Mouse (Mus musculus): ENCODE results near the gene Cysrt1. TPM values are rescaled to one million over a fixed set of nuclear protein-coding genes. Genes with fewer than 3 reads are reported as not detected.

The Cysrt1 gene
- polyA plus RNA-seq, 1 experiment from 2014 or later, result 0.59 TPM

- Histone ChIP-seq H3K4me3 (replicated peaks; ENCODE audit: low read length) (no peak overlapping the region), H3K27me3 (ENCODE audit: control insufficient read depth, insufficient read depth, low read length) (0 out of 2 replicates have a peak, but pooled peaks cover 6% of the 10 kb centered on the region), H3K4me2 (replicated peaks) (peak overlapping the region; percentile 100), H3K9me3 (ENCODE audit: control insufficient read depth, low read length) (no peaks in the 10 kb centered on the region), H3K9ac (0 out of 2 replicates have a peak overlapping the region, but pooled peaks have one; percentile 44), H3K4me1 (replicated peaks; ENCODE audit: control insufficient read depth, insufficient read depth, low read length) (peaks cover 54% of the 10 kb centered on the region), H3K27ac (peak overlapping the region; percentile 65), H3K36me3 (replicated peaks; ENCODE audit: control insufficient read depth, insufficient read depth) (peaks cover 31% of the 10 kb centered on the region)
- DNase-seq (ENCODE audit: low spot score), result no peak
- WGBS, result 39% methylated on average over 2 of the region's 2 CpGs
- ATAC-seq (ENCODE audit: low FRiP score), result no peak
These were observed 24.5 kb upstream of the Cysrt1 start for GRCm38 (mm10) chr2:25266720-25267119.

DNA sequence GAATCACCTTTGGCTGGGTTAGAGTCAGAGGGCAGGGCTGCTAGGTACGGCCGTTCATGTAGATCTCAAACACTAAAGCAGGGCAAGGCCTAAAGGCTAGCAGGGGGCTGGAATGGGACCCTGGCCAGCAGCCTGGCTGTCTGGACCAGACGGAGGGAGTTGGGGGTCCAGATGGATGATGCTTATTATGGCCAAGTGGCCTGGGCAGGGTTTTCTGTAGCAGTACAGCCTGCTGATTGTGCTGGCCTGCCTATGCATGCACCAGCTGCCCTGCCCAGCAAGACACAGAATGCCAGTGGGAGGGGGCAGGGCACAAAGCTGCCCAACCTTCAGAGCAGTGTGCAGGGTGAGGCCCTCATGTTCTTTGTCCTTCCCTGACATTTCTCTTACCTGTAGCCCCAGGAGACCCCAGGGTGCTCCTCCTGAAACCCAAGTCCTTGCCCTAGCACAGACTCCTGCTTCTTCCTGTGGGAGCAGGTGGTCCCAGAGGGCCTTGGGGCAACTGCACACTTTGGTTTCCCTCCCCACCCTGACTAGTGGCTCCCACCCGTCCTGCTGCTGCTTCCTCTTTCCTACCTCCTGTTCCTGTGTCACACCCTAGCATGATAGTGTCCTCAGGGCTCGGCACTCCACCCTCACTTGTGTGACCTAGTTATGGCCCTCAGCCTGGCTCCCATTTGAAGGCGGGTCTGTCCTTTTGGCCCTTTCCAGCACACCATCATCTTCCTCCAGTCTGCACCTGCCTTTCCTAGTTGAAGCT is 23.8 kb upstream of the Cysrt1 start:
- H3K4me1 ChIP-seq (replicated peaks; ENCODE audit: control insufficient read depth, insufficient read depth, low read length), result peaks cover 48% of the 10 kb centered on the region
- WGBS, result 64% methylated on average over 6 of the region's 6 CpGs
- DNase-seq (ENCODE audit: low spot score), result no peak

DNA sequence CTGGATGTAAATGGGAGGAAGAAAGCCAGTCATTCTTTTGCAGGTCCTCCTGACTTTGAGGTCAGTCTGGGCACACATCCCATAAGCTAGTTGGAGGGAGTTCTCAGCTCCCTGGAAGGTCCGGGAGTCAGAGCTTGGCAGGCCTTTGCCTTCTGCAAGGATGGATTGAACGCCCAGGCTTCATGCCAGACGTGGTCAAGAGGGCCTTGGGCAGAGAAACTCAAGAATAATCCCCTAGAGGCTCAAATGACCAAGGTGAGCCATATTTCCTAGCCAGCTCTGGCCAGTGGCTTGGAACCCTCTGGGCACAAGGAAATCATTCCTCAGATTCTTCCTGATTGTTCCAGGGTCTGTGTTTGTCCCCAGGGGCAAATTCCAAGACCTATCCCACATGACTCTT is 22.6 kb upstream of the Cysrt1 start:
- Histone ChIP-seq H3K9ac (peak overlapping the region; percentile 46), H3K4me3 (replicated peaks; ENCODE audit: low read length) (peak overlapping the region; percentile 84; the same call in 1 of the 2 replicates), H3K36me3 (replicated peaks; ENCODE audit: control insufficient read depth, insufficient read depth) (peaks cover 18% of the 10 kb centered on the region), H3K27ac (no peak overlapping the region), H3K9me3 (ENCODE audit: control insufficient read depth, low read length) (no peaks in the 10 kb centered on the region), H3K4me1 (replicated peaks; ENCODE audit: control insufficient read depth, insufficient read depth, low read length) (peaks cover 45% of the 10 kb centered on the region), H3K4me2 (replicated peaks) (peak overlapping the region; percentile 100), H3K27me3 (ENCODE audit: control insufficient read depth, insufficient read depth, low read length) (0 out of 2 replicates have a peak, but pooled peaks cover 6% of the 10 kb centered on the region)
- WGBS, result 58% methylated on average over 3 of the region's 3 CpGs
- no peak for DNase-seq (ENCODE audit: low spot score)
- ATAC-seq (ENCODE audit: low FRiP score), result no peak

More for the DNA sequence above, 23.8 kb upstream of the Cysrt1 start:
- H3K9ac ChIP-seq, result peak overlapping the region; percentile 44
- peak overlapping the region; percentile 18 for H3K4me3 ChIP-seq (replicated peaks; ENCODE audit: low read length)
- H3K27me3 ChIP-seq (ENCODE audit: control insufficient read depth, insufficient read depth, low read length), result 0 out of 2 replicates have a peak, but pooled peaks cover 6% of the 10 kb centered on the region
- ATAC-seq (ENCODE audit: low FRiP score), result no peak
- peak overlapping the region; percentile 100 for H3K4me2 ChIP-seq (replicated peaks)
- peaks cover 31% of the 10 kb centered on the region for H3K36me3 ChIP-seq (replicated peaks; ENCODE audit: control insufficient read depth, insufficient read depth)
- no peaks in the 10 kb centered on the region for H3K9me3 ChIP-seq (ENCODE audit: control insufficient read depth, low read length)
- H3K27ac ChIP-seq, result peak overlapping the region; percentile 65

DNA sequence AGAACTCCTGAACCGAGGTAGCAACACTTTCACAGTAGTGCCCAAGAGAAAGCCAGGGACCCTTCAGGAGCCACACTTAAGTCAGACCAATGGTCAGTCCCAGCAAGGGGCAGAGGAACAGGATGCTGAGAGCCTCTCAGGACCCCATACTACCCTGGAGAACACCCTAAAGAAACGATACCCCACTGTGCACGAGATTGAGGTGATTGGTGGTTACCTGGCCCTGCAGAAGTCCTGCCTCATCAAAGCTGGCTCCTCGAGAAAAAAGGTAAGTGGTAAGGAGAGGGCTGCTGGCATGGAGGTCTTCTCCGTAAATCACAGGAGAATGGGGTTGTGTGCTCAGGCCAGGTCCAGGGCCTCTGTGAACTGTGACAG is 22.0 kb upstream of the Cysrt1 start:
- WGBS, result 85% methylated on average over 5 of the region's 5 CpGs
- H3K9me3 ChIP-seq (ENCODE audit: control insufficient read depth, low read length), result no peaks in the 10 kb centered on the region
- H3K36me3 ChIP-seq (replicated peaks; ENCODE audit: control insufficient read depth, insufficient read depth), result peaks cover 13% of the 10 kb centered on the region
- peak overlapping the region; percentile 84 for H3K4me3 ChIP-seq (replicated peaks; ENCODE audit: low read length)
- H3K27ac ChIP-seq, result no peak overlapping the region
- ATAC-seq (ENCODE audit: low FRiP score) (no peak), DNase-seq (ENCODE audit: low spot score) (no peak)
- H3K27me3 ChIP-seq (ENCODE audit: control insufficient read depth, insufficient read depth, low read length), result 0 out of 2 replicates have a peak, but pooled peaks cover 6% of the 10 kb centered on the region
- H3K4me1 ChIP-seq (replicated peaks; ENCODE audit: control insufficient read depth, insufficient read depth, low read length), result peaks cover 45% of the 10 kb centered on the region
- H3K4me2 ChIP-seq (replicated peaks), result peak overlapping the region; percentile 100
- H3K9ac ChIP-seq, result peak overlapping the region; percentile 83

DNA sequence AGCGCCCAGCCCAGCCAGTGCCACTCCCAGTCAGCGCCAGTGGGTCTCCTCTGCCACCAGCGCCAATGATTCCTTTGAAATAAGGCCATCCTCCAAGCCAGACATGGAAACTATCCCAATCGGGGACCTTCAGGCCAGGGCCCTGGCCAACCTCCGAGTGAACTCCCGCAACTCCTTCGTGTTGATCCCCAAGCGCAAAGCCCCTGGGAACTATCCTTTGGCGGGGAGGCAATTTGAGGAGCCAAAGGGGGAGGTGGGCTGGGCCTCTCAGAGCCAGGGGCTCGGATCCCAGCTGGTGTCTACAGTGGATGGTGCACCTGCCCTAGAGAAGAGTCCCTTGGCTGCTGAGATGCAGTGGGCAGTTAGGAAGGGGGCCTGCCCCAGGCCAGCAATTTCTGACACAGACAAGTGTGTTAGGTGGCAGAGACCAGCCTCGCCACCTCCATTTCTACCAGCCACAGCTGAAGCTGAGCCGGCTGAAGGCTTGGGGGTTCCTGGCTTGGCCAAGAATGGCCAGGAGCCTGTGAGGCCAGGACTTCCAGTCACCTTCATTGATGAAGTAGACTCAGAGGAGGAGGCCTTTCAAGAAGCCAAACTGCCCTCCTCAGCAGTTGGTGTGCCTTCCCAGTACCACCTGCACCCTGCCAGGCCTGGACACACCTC is 21.5 kb upstream of the Cysrt1 start:
- 0 out of 2 replicates have a peak overlapping the region, but pooled peaks have one; percentile 79 for H3K27ac ChIP-seq

GRCm38 (mm10) chr2:25262795-25263622 is 20.8 kb upstream of the Cysrt1 start:
- peaks cover 4% of the 10 kb centered on the region for H3K36me3 ChIP-seq (replicated peaks; ENCODE audit: control insufficient read depth, insufficient read depth)
- H3K4me3 ChIP-seq (replicated peaks; ENCODE audit: low read length), result peak overlapping the region; percentile 84
- peak overlapping the region; percentile 100 for H3K4me2 ChIP-seq (replicated peaks)
- no peaks in the 10 kb centered on the region for H3K9me3 ChIP-seq (ENCODE audit: control insufficient read depth, low read length)
- H3K4me1 ChIP-seq (replicated peaks; ENCODE audit: control insufficient read depth, insufficient read depth, low read length), result peaks cover 45% of the 10 kb centered on the region
- H3K27me3 ChIP-seq (ENCODE audit: control insufficient read depth, insufficient read depth, low read length), result 0 out of 2 replicates have a peak, but pooled peaks cover 6% of the 10 kb centered on the region
- H3K27ac ChIP-seq, result peak overlapping the region; percentile 79
- DNase-seq (ENCODE audit: low spot score) (no peak), ATAC-seq (ENCODE audit: low FRiP score) (peak; percentile 46)
- peak overlapping the region; percentile 83 for H3K9ac ChIP-seq
- WGBS, result under 1% methylated on average over 81 of the region's 82 CpGs

More for the DNA sequence above, 21.5 kb upstream of the Cysrt1 start:
- Histone ChIP-seq H3K4me3 (replicated peaks; ENCODE audit: low read length) (peak overlapping the region; percentile 84), H3K9me3 (ENCODE audit: control insufficient read depth, low read length) (no peaks in the 10 kb centered on the region), H3K9ac (peak overlapping the region; percentile 83), H3K36me3 (replicated peaks; ENCODE audit: control insufficient read depth, insufficient read depth) (peaks cover 7% of the 10 kb centered on the region), H3K27me3 (ENCODE audit: control insufficient read depth, insufficient read depth, low read length) (0 out of 2 replicates have a peak, but pooled peaks cover 6% of the 10 kb centered on the region), H3K4me1 (replicated peaks; ENCODE audit: control insufficient read depth, insufficient read depth, low read length) (peaks cover 45% of the 10 kb centered on the region), H3K4me2 (replicated peaks) (peak overlapping the region; percentile 100)
- ATAC-seq (ENCODE audit: low FRiP score) (no peak), DNase-seq (ENCODE audit: low spot score) (no peak)
- WGBS, result 18% methylated on average over 12 of the region's 12 CpGs

GRCm38 (mm10) chr2:25262291-25262767 is 20.1 kb upstream of the Cysrt1 start, which contains the start of gene Tprn:
Gene Tprn (plus strand): TSS chr2:25262618.
- H3K4me1 ChIP-seq (replicated peaks; ENCODE audit: control insufficient read depth, insufficient read depth, low read length), result peaks cover 41% of the 10 kb centered on the region
- peak within 1 kb of the TSS; percentile 84 for H3K4me3 ChIP-seq (replicated peaks; ENCODE audit: low read length)
- ATAC-seq (ENCODE audit: low FRiP score), result peak; percentile 98
- peak within 1 kb of the TSS; percentile 80 for H3K27ac ChIP-seq
- no peaks in the 10 kb centered on the region for H3K36me3 ChIP-seq (replicated peaks; ENCODE audit: control insufficient read depth, insufficient read depth)
- under 1% methylated on average over 27 of the region's 39 CpGs for WGBS
- peak within 1 kb of the TSS; percentile 83 for H3K9ac ChIP-seq
- peak within 1 kb of the TSS; percentile 100 for H3K4me2 ChIP-seq (replicated peaks)
- no peaks in the 10 kb centered on the region for H3K9me3 ChIP-seq (ENCODE audit: control insufficient read depth, low read length)
- DNase-seq (ENCODE audit: low spot score), result peak; percentile 93
- H3K27me3 ChIP-seq (ENCODE audit: control insufficient read depth, insufficient read depth, low read length), result 0 out of 2 replicates have a peak, but pooled peaks cover 6% of the 10 kb centered on the region

DNA sequence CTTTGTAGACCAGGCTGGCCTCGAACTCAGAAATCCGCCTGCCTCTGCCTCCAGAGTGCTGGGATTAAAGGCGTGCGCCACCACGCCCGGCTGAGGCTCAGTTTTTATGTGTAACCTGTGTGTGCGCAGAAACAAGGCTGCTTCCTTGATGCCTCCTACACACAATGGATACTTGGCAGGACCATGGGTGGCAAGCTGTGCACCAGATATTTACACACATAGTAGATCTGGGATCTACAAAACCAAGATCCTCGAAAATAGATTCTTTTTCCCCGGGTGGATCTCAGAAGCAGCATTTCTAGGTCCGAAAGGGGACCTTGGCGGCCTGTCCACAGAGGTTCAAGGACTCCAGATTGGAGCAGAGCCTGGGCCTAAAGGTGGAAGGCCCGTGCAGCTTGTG is 19.6 kb upstream of the Cysrt1 start:
- Histone ChIP-seq H3K9me3 (ENCODE audit: control insufficient read depth, low read length) (no peaks in the 10 kb centered on the region), H3K27me3 (ENCODE audit: control insufficient read depth, insufficient read depth, low read length) (0 out of 2 replicates have a peak, but pooled peaks cover 6% of the 10 kb centered on the region), H3K36me3 (replicated peaks; ENCODE audit: control insufficient read depth, insufficient read depth) (no peaks in the 10 kb centered on the region), H3K4me1 (replicated peaks; ENCODE audit: control insufficient read depth, insufficient read depth, low read length) (peaks cover 37% of the 10 kb centered on the region), H3K4me2 (replicated peaks) (peak overlapping the region; percentile 100), H3K9ac (peak overlapping the region; percentile 61), H3K4me3 (replicated peaks; ENCODE audit: low read length) (peak overlapping the region; percentile 84), H3K27ac (peak overlapping the region; percentile 80)
- ATAC-seq (ENCODE audit: low FRiP score) (no peak), DNase-seq (ENCODE audit: low spot score) (no peak)
- 54% methylated on average over 11 of the region's 12 CpGs for WGBS
